Mouse (Mus musculus) T-helper 17 cell (primary cell): ENCODE data around the gene Gm48552.

Experiments
- in situ Hi-C, 2 experiments: fragments of 300-600 bp; cut with MboI, MseI; formaldehyde crosslinking; loops; 1 replicate in 1 of 2; 2 replicates in 1 of 2; pipeline ENCODE4 v1.15.1; 2025; ENCODE audit warnings: high pct_unique_total_duplicates in 2 of 2

Gm48552 gene

GRCm38 (mm10) chr10:81360721-81361120 is 28.1 kb upstream of the Gm48552 start:
- in situ Hi-C loops = no loop called here

GRCm38 (mm10) chr10:81362336-81362949 is 26.4 kb upstream of the Gm48552 start:
- in situ Hi-C loops = no loop called here

- in situ Hi-C loops = no loop called here
These were observed 25.1 kb upstream of the Gm48552 start for GRCm38 (mm10) chr10:81363436-81364346.

- in situ Hi-C loops = no loop called here
These were observed 24.1 kb upstream of the Gm48552 start for GRCm38 (mm10) chr10:81364666-81365065.

GRCm38 (mm10) chr10:81365073-81365472 is 23.7 kb upstream of the Gm48552 start:
- in situ Hi-C loops = no loop called here

GRCm38 (mm10) chr10:81365672-81366476 is 22.9 kb upstream of the Gm48552 start, which contains the start of gene 4930404N11Rik:
TSS of gene 4930404N11Rik (minus strand) at chr10:81365816.
- in situ Hi-C loops = no loop called here

GRCm38 (mm10) chr10:81366477-81367206 is 22.2 kb upstream of the Gm48552 start:
- in situ Hi-C loops = no loop called here

- in situ Hi-C loops = no loop called here
These were observed 21.7 kb upstream of the Gm48552 start for GRCm38 (mm10) chr10:81367207-81367495.

- in situ Hi-C loops = no loop called here
These were observed 13.5 kb upstream of the Gm48552 start for GRCm38 (mm10) chr10:81375322-81375721.

GRCm38 (mm10) chr10:81376561-81377361 is 12.0 kb upstream of the Gm48552 start:
- in situ Hi-C loops = no loop called here

- in situ Hi-C loops = no loop called here
These were observed 11.5 kb upstream of the Gm48552 start for GRCm38 (mm10) chr10:81377362-81377664.

GRCm38 (mm10) chr10:81377793-81378552 is 10.8 kb upstream of the Gm48552 start, which contains the start of gene Fzr1:
TSS of gene Fzr1 (minus strand) at chr10:81378516.
- in situ Hi-C loops = no loop called here

GRCm38 (mm10) chr10:81378553-81379182 is 10.1 kb upstream of the Gm48552 start:
- in situ Hi-C loops = no loop called here

GRCm38 (mm10) chr10:81379183-81379553 is 9.6 kb upstream of the Gm48552 start:
- in situ Hi-C loops = no loop called here

GRCm38 (mm10) chr10:81379809-81380378 is 8.9 kb upstream of the Gm48552 start:
- in situ Hi-C loops = no loop called here

GRCm38 (mm10) chr10:81382039-81382438 is 6.8 kb upstream of the Gm48552 start:
- in situ Hi-C loops = no loop called here

- in situ Hi-C loops = no loop called here
These were observed 4.8 kb upstream of the Gm48552 start, which contains the start of the genes Dohh and Gm48551 for GRCm38 (mm10) chr10:81383802-81384604. TSS of gene Dohh (plus strand) at chr10:81384428. TSS of gene Gm48551 (plus strand) at chr10:81384466.

GRCm38 (mm10) chr10:81384605-81384982 is 4.2 kb upstream of the Gm48552 start:
- in situ Hi-C loops = no loop called here
